Mouse (Mus musculus): Measurements from ENCODE around the gene Nfia. TPM values are rescaled to one million over a fixed set of nuclear protein-coding genes. Genes with fewer than 3 reads are reported as not detected.

Nfia gene
- total RNA-seq, 1 experiment from 2014 or later, result 9.4 TPM

GRCm38 (mm10) chr4:97830051-97830853 is 57.7 kb downstream of the Nfia start:
- peak; percentile 46 for ATAC-seq (replicated peaks; ENCODE audit: low read depth, poor library complexity, severe bottlenecking)

- ATAC-seq (replicated peaks; ENCODE audit: low read depth, poor library complexity, severe bottlenecking), result peak; percentile 47
Observed at GRCm38 (mm10) chr4:97830935-97831608, 58.5 kb downstream of the Nfia start.

- ATAC-seq (replicated peaks; ENCODE audit: low read depth, poor library complexity, severe bottlenecking), result peak; percentile 78
Observed at GRCm38 (mm10) chr4:97831611-97832278, 59.2 kb downstream of the Nfia start.

GRCm38 (mm10) chr4:97832279-97832640 is 59.7 kb downstream of the Nfia start:
- no peak for ATAC-seq (replicated peaks; ENCODE audit: low read depth, poor library complexity, severe bottlenecking)

GRCm38 (mm10) chr4:97836812-97837211 is 64.3 kb downstream of the Nfia start:
- no peak for ATAC-seq (replicated peaks; ENCODE audit: low read depth, poor library complexity, severe bottlenecking)

- ATAC-seq (replicated peaks; ENCODE audit: low read depth, poor library complexity, severe bottlenecking), result 0 out of 2 replicates have a peak, but pooled peaks have one; percentile 20
Observed at GRCm38 (mm10) chr4:97837724-97838123, 65.2 kb downstream of the Nfia start.

GRCm38 (mm10) chr4:97838651-97839050 is 66.1 kb downstream of the Nfia start:
- ATAC-seq (replicated peaks; ENCODE audit: low read depth, poor library complexity, severe bottlenecking), result no peak

GRCm38 (mm10) chr4:97839406-97840101 is 67.0 kb downstream of the Nfia start:
- peak; percentile 72 for ATAC-seq (replicated peaks; ENCODE audit: low read depth, poor library complexity, severe bottlenecking)

- no peak for ATAC-seq (replicated peaks; ENCODE audit: low read depth, poor library complexity, severe bottlenecking)
Observed at GRCm38 (mm10) chr4:97840227-97841062, 67.9 kb downstream of the Nfia start.

- no peak for ATAC-seq (replicated peaks; ENCODE audit: low read depth, poor library complexity, severe bottlenecking)
Observed at GRCm38 (mm10) chr4:97841063-97841595, 68.6 kb downstream of the Nfia start.

GRCm38 (mm10) chr4:97841745-97842144 is 69.2 kb downstream of the Nfia start:
- peak; percentile 59 for ATAC-seq (replicated peaks; ENCODE audit: low read depth, poor library complexity, severe bottlenecking)

GRCm38 (mm10) chr4:97843981-97844690 is 71.6 kb downstream of the Nfia start:
- no peak for ATAC-seq (replicated peaks; ENCODE audit: low read depth, poor library complexity, severe bottlenecking)

GRCm38 (mm10) chr4:97844899-97845298 is 72.4 kb downstream of the Nfia start:
- ATAC-seq (replicated peaks; ENCODE audit: low read depth, poor library complexity, severe bottlenecking), result peak; percentile 88

- no peak for ATAC-seq (replicated peaks; ENCODE audit: low read depth, poor library complexity, severe bottlenecking)
Observed at GRCm38 (mm10) chr4:97847653-97848052, 75.1 kb downstream of the Nfia start.

- peak; percentile 63; the same call in 1 of the 2 replicates for ATAC-seq (replicated peaks; ENCODE audit: low read depth, poor library complexity, severe bottlenecking)
Observed at GRCm38 (mm10) chr4:97850991-97851390, 78.5 kb downstream of the Nfia start.

GRCm38 (mm10) chr4:97851698-97852097 is 79.2 kb downstream of the Nfia start:
- ATAC-seq (replicated peaks; ENCODE audit: low read depth, poor library complexity, severe bottlenecking), result no peak

- ATAC-seq (replicated peaks; ENCODE audit: low read depth, poor library complexity, severe bottlenecking), result no peak
Observed at GRCm38 (mm10) chr4:97852626-97853025, 80.1 kb downstream of the Nfia start.

- no peak for ATAC-seq (replicated peaks; ENCODE audit: low read depth, poor library complexity, severe bottlenecking)
Observed at GRCm38 (mm10) chr4:97854779-97855178, 82.2 kb downstream of the Nfia start.
